Mouse (Mus musculus) hindbrain, embryonic 10.5 days (tissue): ENCODE measurements around the gene Dnajb9. TPM values are rescaled to one million over a fixed set of nuclear protein-coding genes. Genes with fewer than 3 reads are reported as not detected.

ENCODE experiments used
- DNase-seq: peaks from one replicate; pipeline ENCODE4 v3.0.0-alpha.2; 2017; ENCODE audit warnings: low spot score
- H3K27ac ChIP-seq: fragments of 300-500 bp; sonication (generic); 2 replicates; pipeline ENCODE4 v1.5.1; 2016; ENCODE audit warnings: mild to moderate bottlenecking, moderate library complexity
- H3K27me3 ChIP-seq: fragments of 300-500 bp; sonication (generic); 2 replicates; pipeline ENCODE4 v1.6.1; 2016; ENCODE audit warnings: mild to moderate bottlenecking; ENCODE audit not compliant: poor library complexity, insufficient read depth, severe bottlenecking
- H3K36me3 ChIP-seq: fragments of 300-500 bp; sonication (generic); 2 replicates; pipeline ENCODE4 v1.6.1; 2016; ENCODE audit warnings: mild to moderate bottlenecking, moderate library complexity
- H3K4me1 ChIP-seq: fragments of 300-500 bp; sonication (generic); replicated peaks from 2 replicates; pipeline ENCODE4 v1.6.1; 2016; ENCODE audit warnings: mild to moderate bottlenecking
- H3K4me3 ChIP-seq: fragments of 300-500 bp; sonication (generic); 2 replicates; pipeline ENCODE4 v1.5.1; 2016; ENCODE audit warnings: mild to moderate bottlenecking, moderate library complexity
- H3K9me3 ChIP-seq: fragments of 300-500 bp; sonication (generic); 2 replicates; pipeline ENCODE4 v1.6.1; 2016; ENCODE audit warnings: mild to moderate bottlenecking, moderate library complexity
- WGBS: fragments of 180-500 bp; shearing (Covaris S2); methylation state at CpG from one replicate; pipeline ENCODE4 v1.1.7; 2016; 5-methylcytosine and 5-hydroxymethylcytosine counted together
- polyA plus RNA-seq: library from polyadenylated mRNA; unstranded; fragments of >200 nt; fragmentation: Nextera tagmentation; extraction: Ambion mirVana; gene quantifications from 2 replicates; pipeline ENCODE4 v1.2.1, GENCODE M21; 2016

Gene Dnajb9
- polyA plus RNA-seq, 1 experiment from 2014 or later: 20.0 TPM

DNA sequence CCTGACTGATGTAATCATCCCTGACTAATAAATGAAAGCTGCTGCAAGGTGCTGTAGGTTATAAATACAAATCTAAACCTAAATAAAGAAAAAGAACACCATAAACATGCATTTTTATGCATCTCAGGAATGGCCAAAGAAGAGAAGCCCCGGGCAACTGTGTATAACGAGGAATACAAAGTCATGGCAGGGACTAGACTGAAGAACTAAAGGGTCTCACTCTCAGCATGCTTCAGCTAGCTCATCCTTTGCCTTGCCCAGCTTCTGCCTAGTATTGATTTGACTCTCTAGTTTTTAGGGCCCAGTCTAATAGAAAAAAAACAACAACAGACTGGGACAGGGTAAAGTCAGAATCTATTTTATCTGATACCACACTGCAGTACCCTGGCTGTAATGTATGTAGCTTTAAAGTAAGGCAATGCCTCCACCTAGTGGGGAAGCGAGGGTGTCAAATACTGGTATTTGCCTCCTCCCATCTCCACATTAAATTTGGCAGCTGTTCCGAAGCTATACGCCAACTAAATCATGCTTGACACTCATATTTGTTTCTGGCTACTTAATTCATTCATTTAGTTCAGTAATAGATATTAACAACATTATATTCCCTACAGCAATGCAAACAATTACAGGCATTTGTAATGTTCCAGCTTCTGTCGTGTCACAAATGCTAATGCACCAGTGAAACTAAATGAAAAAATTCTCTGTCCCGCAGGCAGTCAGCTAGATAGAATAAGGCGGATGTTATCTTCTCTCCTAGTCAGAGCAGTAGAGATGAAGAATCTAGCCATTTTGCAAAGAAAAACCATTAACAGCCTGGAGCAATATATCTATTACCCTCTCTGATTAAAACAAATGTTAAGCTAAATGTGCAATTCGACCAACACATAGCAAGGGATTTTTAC is 28.8 kb downstream of the Dnajb9 start:
- no peaks in the 10 kb centered on the region for H3K27me3 ChIP-seq
- H3K4me3 ChIP-seq: no peak overlapping the region
- WGBS: 66% methylated on average over 9 of the region's 9 CpGs
- no peak overlapping the region for H3K27ac ChIP-seq
- peaks cover 7% of the 10 kb centered on the region; the same call in 1 of the 2 replicates for H3K4me1 ChIP-seq
- no peaks in the 10 kb centered on the region for H3K9me3 ChIP-seq
- peak; percentile 32 for DNase-seq
- no peaks in the 10 kb centered on the region for H3K36me3 ChIP-seq

GRCm38 (mm10) chr12:44177038-44177355 is 33.1 kb downstream of the Dnajb9 start:
- no peaks in the 10 kb centered on the region for H3K27me3 ChIP-seq
- no peaks in the 10 kb centered on the region for H3K9me3 ChIP-seq
- no peak overlapping the region for H3K4me3 ChIP-seq
- peaks cover 12% of the 10 kb centered on the region; the same call in 1 of the 2 replicates for H3K4me1 ChIP-seq
- H3K27ac ChIP-seq: peak overlapping the region; percentile 68; the same call in 1 of the 2 replicates
- DNase-seq: no peak
- no peaks in the 10 kb centered on the region for H3K36me3 ChIP-seq
- 68% methylated on average over 2 of the region's 2 CpGs for WGBS

GRCm38 (mm10) chr12:44176331-44177037 is 33.6 kb downstream of the Dnajb9 start:
- Histone ChIP-seq H3K27ac (peak overlapping the region; percentile 68), H3K4me3 (no peak overlapping the region), H3K4me1 (peaks cover 12% of the 10 kb centered on the region; the same call in 1 of the 2 replicates), H3K27me3 (no peaks in the 10 kb centered on the region), H3K9me3 (no peaks in the 10 kb centered on the region), H3K36me3 (no peaks in the 10 kb centered on the region)
- DNase-seq: peak; percentile 8
- WGBS: 65% methylated on average over 10 of the region's 10 CpGs

DNA sequence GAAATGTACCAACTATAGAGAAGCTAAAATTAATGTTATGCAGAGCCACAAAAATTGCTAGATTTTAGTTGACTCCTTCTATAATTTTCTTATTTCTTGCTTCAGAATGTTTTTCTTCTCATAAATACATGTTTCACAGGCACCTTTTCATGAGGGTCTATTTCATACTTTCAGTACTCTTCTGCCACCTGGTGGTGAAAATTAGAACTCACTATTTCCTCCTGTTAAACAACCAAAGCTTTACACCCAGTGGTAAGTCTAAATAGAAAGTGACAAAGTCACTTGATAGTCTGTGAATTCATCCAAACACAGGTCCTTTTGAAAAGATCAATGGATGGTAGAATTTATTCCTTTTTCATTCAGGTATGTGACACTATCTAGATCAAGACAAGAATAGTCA is 43.2 kb downstream of the Dnajb9 start:
- no peak overlapping the region for H3K4me3 ChIP-seq
- no peaks in the 10 kb centered on the region for H3K36me3 ChIP-seq
- no peak for DNase-seq
- no peak overlapping the region for H3K27ac ChIP-seq
- H3K9me3 ChIP-seq: no peaks in the 10 kb centered on the region
- H3K27me3 ChIP-seq: no peaks in the 10 kb centered on the region
- H3K4me1 ChIP-seq: no peaks in the 10 kb centered on the region

DNA sequence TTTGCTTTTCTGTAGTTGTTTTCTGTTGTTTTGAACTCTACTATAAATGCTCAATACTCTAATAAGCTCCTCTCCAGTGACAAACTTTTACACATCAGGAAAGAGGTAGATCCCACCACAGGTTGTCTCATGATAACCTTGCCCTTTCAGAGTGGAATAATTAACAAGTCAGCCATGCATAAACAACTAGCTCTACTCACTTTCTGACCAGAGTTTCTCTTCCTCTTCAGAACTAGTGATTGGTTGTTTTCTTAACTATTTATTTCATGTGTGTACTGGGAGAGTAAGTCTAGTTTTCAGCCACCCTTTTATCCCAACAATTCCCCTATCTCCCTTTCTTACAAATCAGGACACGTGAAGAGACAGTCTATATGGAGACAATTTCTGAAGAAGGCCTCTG is 50.8 kb downstream of the Dnajb9 start:
- 72% methylated on average over 1 of the region's 1 CpGs for WGBS

More for the DNA sequence above, 50.8 kb downstream of the Dnajb9 start:
- Histone ChIP-seq H3K9me3 (0 out of 2 replicates have a peak, but pooled peaks cover 5% of the 10 kb centered on the region), H3K36me3 (no peaks in the 10 kb centered on the region), H3K27ac (no peak overlapping the region), H3K4me3 (no peak overlapping the region), H3K27me3 (no peaks in the 10 kb centered on the region), H3K4me1 (no peaks in the 10 kb centered on the region)
- DNase-seq: no peak

Other genes with a start within 250 kb of the Dnajb9 start
- 46.0 and 53.0 TPM in 2 replicates for gene Pnpla8, start 11.0 kb upstream of the Dnajb9 start, polyA plus RNA-seq
- gene Nrcam, start 118.6 kb upstream of the Dnajb9 start, polyA plus RNA-seq: 24.2 and 46.9 TPM in 2 replicates